Mouse (Mus musculus) stomach, postnatal 0 days (tissue): ENCODE data around the gene Gorasp1.

Experiments used
- CTCF ChIP-seq: IDR thresholded peaks from 2 replicates; pipeline ENCODE4 v1.5.1; 2016; ENCODE audit warnings: antibody characterized with exemption, low read depth, mild to moderate bottlenecking, moderate library complexity
- EP300 ChIP-seq: optimal IDR thresholded peaks from 2 replicates; pipeline ENCODE3; 2016; ENCODE audit warnings: antibody characterized with exemption

GRCm38 (mm10) chr9:119948804-119949203 is 11.4 kb upstream of the Gorasp1 start:
- TF ChIP-seq CTCF (no peak), EP300 (no peak)
